18 mouse cellular contexts compared by ENCODE assay signal in genomic region chr4:135886184-135886583, GRCm38 (mm10). TPM values are rescaled to one million over a fixed set of nuclear protein-coding genes. Genes with fewer than 3 reads are reported as not detected.
"Had no signal": no experiment of that assay in that cellular context is flagged by ENCODE, and none has a peak within 500 bp of the region (broad histone marks: within the 10 kb centered on the region; RNA-seq: fewer than 3 reads in every experiment).

No protein-coding gene starts in this region.

- ATAC-seq: intestine, embryonic 16.5 days; midbrain, embryonic 15.5 days had no signal

- H3K4me2 ChIP-seq: limb, embryonic 12.5 days; limb, embryonic 15.5 days; liver, embryonic 13.5 days; midbrain, embryonic 11.5 days; midbrain, embryonic 15.5 days; neural tube, embryonic 13.5 days had no signal

- H3K9me3 ChIP-seq: limb, embryonic 12.5 days; limb, embryonic 15.5 days; liver, embryonic 13.5 days; midbrain, embryonic 15.5 days; neural tube, embryonic 13.5 days had no signal

- DNase-seq: kidney, adult 18-20 months; kidney, adult 9 months; kidney, postnatal 36 days; layer of hippocampus, postnatal 36 days; liver, embryonic 13.5 days; lung, adult 2 months; lung, postnatal 14 days; lung, postnatal 4 days; thymus, postnatal 4 days had no signal

- H3K27ac ChIP-seq: kidney, postnatal 0 days; left cerebral cortex, adult 2 months; limb, embryonic 12.5 days; limb, embryonic 15.5 days; liver, embryonic 13.5 days; midbrain, embryonic 15.5 days; neural tube, embryonic 13.5 days had no signal

- H3K27me3 ChIP-seq: limb, embryonic 12.5 days; limb, embryonic 15.5 days; liver, embryonic 13.5 days; midbrain, embryonic 15.5 days; neural tube, embryonic 13.5 days had no signal

- H3K9ac ChIP-seq: limb, embryonic 12.5 days; limb, embryonic 15.5 days; liver, embryonic 13.5 days; midbrain, embryonic 15.5 days; neural tube, embryonic 13.5 days had no signal

- H3K4me3 ChIP-seq: left cerebral cortex, adult 2 months; limb, embryonic 12.5 days; limb, embryonic 15.5 days; liver, embryonic 13.5 days; midbrain, embryonic 15.5 days; myocyte; neural tube, embryonic 13.5 days had no signal

- H3K36me3 ChIP-seq: limb, embryonic 12.5 days; limb, embryonic 15.5 days; liver, embryonic 13.5 days; midbrain, embryonic 15.5 days; neural tube, embryonic 13.5 days had no signal

- H3K4me1 ChIP-seq: midbrain, embryonic 15.5 days; neural tube, embryonic 13.5 days had no signal

RNA-seq across cellular contexts. Expression of gene Cnr2, which starts 9.0 kb away (rescaled TPM):
- polyA plus RNA-seq: midbrain, embryonic 15.5 days; myocyte had no signal
